20 mouse cellular contexts compared by ENCODE assay signal in the genomic region with DNA sequence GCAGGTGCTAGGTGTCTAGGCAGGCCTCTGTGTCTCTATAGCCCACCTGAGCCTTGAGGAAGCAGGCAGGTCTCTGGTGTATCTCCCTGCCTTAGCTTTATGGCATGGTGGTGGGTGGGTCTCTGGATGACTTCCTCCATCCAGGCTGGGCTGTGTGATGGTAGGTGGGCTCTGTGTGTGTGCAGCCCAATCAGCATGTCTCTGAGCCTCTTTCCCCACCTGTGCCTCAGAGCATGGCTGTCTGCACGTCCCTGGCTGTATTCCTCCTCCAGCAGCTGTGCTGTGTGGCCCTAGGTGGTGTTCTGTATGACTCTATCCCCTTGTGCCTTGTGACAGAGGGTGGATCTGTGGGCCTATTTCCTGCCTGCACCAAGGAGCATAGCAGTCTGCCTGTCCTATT. TPM values are rescaled to one million over a fixed set of nuclear protein-coding genes. Genes with fewer than 3 reads are reported as not detected.
"Had no signal": no experiment of that assay in that cellular context is flagged by ENCODE, and none has a peak within 500 bp of the region (broad histone marks: within the 10 kb centered on the region; RNA-seq: fewer than 3 reads in every experiment).

A gene (minus strand): TSS at position 101 of the 400 bp plus-strand sequence.

- ATAC-seq: midbrain, embryonic 16.5 days had no signal

- DNase-seq: lung, adult 18-20 months; lung, embryonic 14.5 days; lung, postnatal 10 days; lung, postnatal 4 days; midbrain, embryonic 14.5 days; retina, postnatal 1 day; right cerebral cortex, adult 18-20 months; right cerebral cortex, postnatal 25 days; right cerebral cortex, postnatal 4 days; spleen, adult 18-20 months; thymus, adult 18-20 months; thymus, postnatal 14 days; thymus, postnatal 36 days had no signal

- H3K4me3 ChIP-seq: midbrain, embryonic 10.5 days; midbrain, embryonic 12.5 days; myocyte; neural tube, embryonic 13.5 days; neural tube, embryonic 15.5 days had no signal

- H3K27me3 ChIP-seq: midbrain, embryonic 12.5 days; neural tube, embryonic 13.5 days; neural tube, embryonic 15.5 days had no signal

- H3K27ac ChIP-seq: midbrain, embryonic 10.5 days; midbrain, embryonic 12.5 days; neural tube, embryonic 13.5 days; neural tube, embryonic 15.5 days had no signal

- H3K9me3 ChIP-seq: midbrain, embryonic 10.5 days; midbrain, embryonic 12.5 days; neural tube, embryonic 13.5 days; neural tube, embryonic 15.5 days had no signal

- H3K36me3 ChIP-seq: midbrain, embryonic 10.5 days; midbrain, embryonic 12.5 days; neural tube, embryonic 13.5 days; neural tube, embryonic 15.5 days had no signal

- H3K4me2 ChIP-seq: lung, embryonic 14.5 days; midbrain, embryonic 12.5 days; neural tube, embryonic 13.5 days; neural tube, embryonic 15.5 days had no signal

- H3K4me1 ChIP-seq: midbrain, embryonic 10.5 days; midbrain, embryonic 12.5 days; neural tube, embryonic 13.5 days; neural tube, embryonic 15.5 days had no signal

- H3K9ac ChIP-seq: lung, embryonic 14.5 days; midbrain, embryonic 12.5 days; neural tube, embryonic 13.5 days; neural tube, embryonic 15.5 days had no signal

RNA-seq across cellular contexts. Expression of the gene that starts here (rescaled TPM):
- total RNA-seq: megakaryocyte-erythroid progenitor cell, adult 5-6 weeks had no signal
